Mouse (Mus musculus): ENCODE measurements around the gene Mettl16. TPM values are rescaled to one million over a fixed set of nuclear protein-coding genes. Genes with fewer than 3 reads are reported as not detected.

The Mettl16 gene
- 54.2 and 57.5 TPM in 2 replicates for polyA plus RNA-seq (2015; fragmentation: Nextera tagmentation; extraction: Ambion mirVana)

- peak; percentile 98 for ATAC-seq
- WGBS, result under 1% methylated on average over 43 of the region's 43 CpGs
- Histone ChIP-seq H3K27me3 (no peaks in the 10 kb centered on the region), H3K9ac (peak within 1 kb of the TSS; percentile 79), H3K4me2 (peak within 1 kb of the TSS; percentile 80), H3K36me3 (ENCODE audit: poor library complexity, severe bottlenecking) (peaks cover 25% of the 10 kb centered on the region), H3K4me1 (peaks cover 17% of the 10 kb centered on the region), H3K27ac (peak within 1 kb of the TSS; percentile 92), H3K9me3 (replicated peaks) (no peaks in the 10 kb centered on the region), H3K4me3 (peak within 1 kb of the TSS; percentile 68)
These were observed at the start of gene Mettl16 for GRCm38 (mm10) chr11:74770595-74771207. Gene Mettl16, plus strand, starts transcription at chr11:74770830.

GRCm38 (mm10) chr11:74721141-74721540 lies 49.5 kb upstream of the Mettl16 start:
- H3K9ac ChIP-seq, result no peak overlapping the region
- no peak overlapping the region for H3K4me3 ChIP-seq
- H3K36me3 ChIP-seq (ENCODE audit: poor library complexity, severe bottlenecking), result no peaks in the 10 kb centered on the region
- 79% methylated on average over 2 of the region's 2 CpGs for WGBS
- no peak for ATAC-seq
- H3K4me2 ChIP-seq, result peak overlapping the region; percentile 46
- no peaks in the 10 kb centered on the region for H3K27me3 ChIP-seq
- peaks cover 39% of the 10 kb centered on the region for H3K4me1 ChIP-seq
- H3K9me3 ChIP-seq (replicated peaks), result no peaks in the 10 kb centered on the region
- no peak overlapping the region for H3K27ac ChIP-seq

GRCm38 (mm10) chr11:74721971-74722370 lies 48.7 kb upstream of the Mettl16 start:
- WGBS, result 27% methylated on average over 3 of the region's 3 CpGs

GRCm38 (mm10) chr11:74723357-74724234 lies 47.0 kb upstream of the Mettl16 start:
- Histone ChIP-seq H3K4me2 (peak overlapping the region; percentile 80), H3K9ac (peak overlapping the region; percentile 98), H3K36me3 (ENCODE audit: poor library complexity, severe bottlenecking) (no peaks in the 10 kb centered on the region), H3K27ac (peak overlapping the region; percentile 99), H3K27me3 (no peaks in the 10 kb centered on the region), H3K9me3 (replicated peaks) (no peaks in the 10 kb centered on the region), H3K4me3 (peak overlapping the region; percentile 72), H3K4me1 (peaks cover 35% of the 10 kb centered on the region)
- ATAC-seq, result peak; percentile 84
- under 1% methylated on average over 38 of the region's 75 CpGs for WGBS

More at GRCm38 (mm10) chr11:74721971-74722370, 48.7 kb upstream of the Mettl16 start:
- ATAC-seq, result no peak
- Histone ChIP-seq H3K27ac (peak overlapping the region; percentile 57; the same call in 1 of the 2 replicates), H3K4me2 (peak overlapping the region; percentile 80), H3K4me1 (peaks cover 35% of the 10 kb centered on the region), H3K36me3 (ENCODE audit: poor library complexity, severe bottlenecking) (no peaks in the 10 kb centered on the region), H3K9me3 (replicated peaks) (no peaks in the 10 kb centered on the region), H3K9ac (peak overlapping the region; percentile 65), H3K4me3 (peak overlapping the region; percentile 72), H3K27me3 (no peaks in the 10 kb centered on the region)

- H3K27me3 ChIP-seq, result no peaks in the 10 kb centered on the region
- H3K36me3 ChIP-seq (ENCODE audit: poor library complexity, severe bottlenecking), result no peaks in the 10 kb centered on the region
- peak within 1 kb of the TSS; percentile 99 for H3K27ac ChIP-seq
- peaks cover 35% of the 10 kb centered on the region for H3K4me1 ChIP-seq
- H3K4me3 ChIP-seq, result peak within 1 kb of the TSS; percentile 72
- no peaks in the 10 kb centered on the region for H3K9me3 ChIP-seq (replicated peaks)
- H3K9ac ChIP-seq, result peak within 1 kb of the TSS; percentile 98
- ATAC-seq, result peak; percentile 97
- peak within 1 kb of the TSS; percentile 80 for H3K4me2 ChIP-seq
- WGBS, result 0% methylated on average over 53 of the region's 56 CpGs
These were observed 46.3 kb upstream of the Mettl16 start, which contains the start of gene Pafah1b1 for GRCm38 (mm10) chr11:74724235-74724791. Gene Pafah1b1, minus strand, starts transcription at chr11:74724670.

- Histone ChIP-seq H3K9me3 (replicated peaks) (no peaks in the 10 kb centered on the region), H3K36me3 (ENCODE audit: poor library complexity, severe bottlenecking) (no peaks in the 10 kb centered on the region), H3K9ac (peak overlapping the region; percentile 98), H3K27me3 (no peaks in the 10 kb centered on the region), H3K4me1 (peaks cover 29% of the 10 kb centered on the region), H3K27ac (no peak overlapping the region), H3K4me3 (no peak overlapping the region), H3K4me2 (no peak overlapping the region)
- WGBS, result 69% methylated on average over 5 of the region's 5 CpGs
- no peak for ATAC-seq
These were observed 45.4 kb upstream of the Mettl16 start for GRCm38 (mm10) chr11:74725181-74725580.

- no peak overlapping the region for H3K27ac ChIP-seq
- H3K9me3 ChIP-seq (replicated peaks), result 0 out of 2 replicates have a peak, but pooled peaks cover 3% of the 10 kb centered on the region
- 6% methylated on average over 7 of the region's 7 CpGs for WGBS
- H3K4me2 ChIP-seq, result peak overlapping the region; percentile 27
- peaks cover 9% of the 10 kb centered on the region for H3K4me1 ChIP-seq
- no peak overlapping the region for H3K4me3 ChIP-seq
- ATAC-seq, result no peak
- no peaks in the 10 kb centered on the region for H3K36me3 ChIP-seq (ENCODE audit: poor library complexity, severe bottlenecking)
- H3K27me3 ChIP-seq, result no peaks in the 10 kb centered on the region
- H3K9ac ChIP-seq, result no peak overlapping the region
These were observed 35.7 kb upstream of the Mettl16 start for GRCm38 (mm10) chr11:74734917-74735316.

- H3K36me3 ChIP-seq (ENCODE audit: poor library complexity, severe bottlenecking), result no peaks in the 10 kb centered on the region
- 73% methylated on average over 3 of the region's 3 CpGs for WGBS
- ATAC-seq, result no peak
- H3K27me3 ChIP-seq, result no peaks in the 10 kb centered on the region
- H3K9me3 ChIP-seq (replicated peaks), result 0 out of 2 replicates have a peak, but pooled peaks cover 3% of the 10 kb centered on the region
- peaks cover 9% of the 10 kb centered on the region for H3K4me1 ChIP-seq
- H3K4me3 ChIP-seq, result no peak overlapping the region
- H3K9ac ChIP-seq, result no peak overlapping the region
- H3K27ac ChIP-seq, result no peak overlapping the region
- no peak overlapping the region for H3K4me2 ChIP-seq
These were observed 32.8 kb upstream of the Mettl16 start for GRCm38 (mm10) chr11:74737861-74738260.

GRCm38 (mm10) chr11:74748022-74748421 lies 22.6 kb upstream of the Mettl16 start:
- Histone ChIP-seq H3K27me3 (no peaks in the 10 kb centered on the region), H3K27ac (no peak overlapping the region), H3K4me1 (peaks cover 13% of the 10 kb centered on the region), H3K36me3 (ENCODE audit: poor library complexity, severe bottlenecking) (no peaks in the 10 kb centered on the region), H3K4me2 (no peak overlapping the region), H3K4me3 (no peak overlapping the region), H3K9ac (no peak overlapping the region), H3K9me3 (replicated peaks) (no peaks in the 10 kb centered on the region)
- ATAC-seq, result no peak
- 86% methylated on average over 4 of the region's 4 CpGs for WGBS

- WGBS, result 95% methylated on average over 13 of the region's 13 CpGs
- ATAC-seq, result no peak
- Histone ChIP-seq H3K36me3 (ENCODE audit: poor library complexity, severe bottlenecking) (no peaks in the 10 kb centered on the region), H3K27ac (no peak overlapping the region), H3K9ac (no peak overlapping the region), H3K4me3 (no peak overlapping the region), H3K27me3 (no peaks in the 10 kb centered on the region), H3K4me2 (no peak overlapping the region), H3K9me3 (replicated peaks) (no peaks in the 10 kb centered on the region), H3K4me1 (peaks cover 13% of the 10 kb centered on the region)
These were observed 21.4 kb upstream of the Mettl16 start for GRCm38 (mm10) chr11:74749241-74749640.

GRCm38 (mm10) chr11:74750662-74751351 lies 19.8 kb upstream of the Mettl16 start:
- no peaks in the 10 kb centered on the region for H3K9me3 ChIP-seq (replicated peaks)
- 75% methylated on average over 7 of the region's 7 CpGs for WGBS
- H3K27ac ChIP-seq, result peak overlapping the region; percentile 79
- H3K4me3 ChIP-seq, result no peak overlapping the region
- H3K9ac ChIP-seq, result 0 out of 2 replicates have a peak overlapping the region, but pooled peaks have one; percentile 37
- no peaks in the 10 kb centered on the region for H3K27me3 ChIP-seq
- H3K4me2 ChIP-seq, result no peak overlapping the region
- peaks cover 13% of the 10 kb centered on the region for H3K4me1 ChIP-seq
- H3K36me3 ChIP-seq (ENCODE audit: poor library complexity, severe bottlenecking), result no peaks in the 10 kb centered on the region
- ATAC-seq, result no peak
